Mouse (Mus musculus): ENCODE measurements around the gene Cx3cr1.
"Not testable (repeated sequence)": the region's sequence is repeated elsewhere in the genome, so short reads cannot be mapped to it uniquely, and the experiment has no call there.

Gene Cx3cr1

DNA sequence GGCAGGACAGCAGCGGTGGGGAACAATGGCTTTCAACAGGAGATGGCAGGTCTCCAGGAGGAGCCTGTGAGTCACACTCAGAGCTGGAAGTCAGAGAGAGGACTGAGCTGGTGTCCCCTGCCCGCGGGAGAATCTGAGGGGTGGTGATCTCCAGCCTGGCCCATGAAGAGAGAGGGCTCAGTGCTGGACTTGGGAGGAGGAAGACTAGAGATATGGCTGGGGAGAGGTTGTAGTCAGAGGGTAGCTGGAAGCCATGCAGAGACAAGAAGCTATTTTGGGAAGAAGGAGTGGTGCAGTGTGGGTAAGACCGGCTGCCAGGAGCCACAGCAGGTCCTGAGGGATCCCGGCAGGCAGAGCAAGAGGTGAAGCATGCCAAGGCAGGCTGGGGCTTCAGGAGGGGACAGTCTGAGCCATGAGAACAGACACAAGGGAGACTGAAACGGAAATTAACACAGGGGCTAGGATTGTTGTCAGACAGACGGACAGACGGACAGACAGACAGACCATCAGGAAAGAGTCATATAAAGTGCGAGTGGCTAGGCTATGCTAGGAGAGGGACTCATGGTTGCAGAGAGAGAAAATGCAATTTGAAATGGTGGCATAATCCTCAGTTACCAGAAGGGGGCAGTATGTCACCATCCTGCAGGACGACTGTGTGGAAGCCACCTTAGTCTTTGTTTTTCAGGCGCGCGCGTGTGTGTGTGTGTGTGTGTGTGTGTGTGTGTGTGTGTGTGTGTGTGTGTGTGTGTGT lies 42.1 kb downstream of the Cx3cr1 start:
- peak; percentile 40 for DNase-seq (ENCODE audit: low read depth, low spot score)

DNA sequence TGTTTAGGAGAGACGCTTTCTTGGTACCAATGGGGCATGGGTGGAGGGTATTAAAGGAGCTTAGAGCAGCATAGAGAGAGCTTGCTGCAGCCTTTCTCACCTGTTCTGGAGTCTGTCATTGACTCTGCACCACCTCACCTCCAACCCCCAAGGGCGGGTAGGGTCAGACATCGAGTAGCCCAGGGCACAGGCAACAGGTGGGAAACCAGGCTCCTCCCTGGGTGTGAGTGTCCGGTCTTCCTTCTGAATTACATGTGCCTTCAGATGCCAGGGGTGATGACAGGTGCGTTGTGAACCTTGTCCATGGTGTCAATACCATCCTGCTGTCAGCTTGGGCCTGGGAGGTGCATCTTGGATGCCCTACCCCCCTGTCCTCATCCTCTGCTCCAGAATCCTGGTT lies 45.1 kb downstream of the Cx3cr1 start:
- DNase-seq (ENCODE audit: low read depth, low spot score): no peak

DNA sequence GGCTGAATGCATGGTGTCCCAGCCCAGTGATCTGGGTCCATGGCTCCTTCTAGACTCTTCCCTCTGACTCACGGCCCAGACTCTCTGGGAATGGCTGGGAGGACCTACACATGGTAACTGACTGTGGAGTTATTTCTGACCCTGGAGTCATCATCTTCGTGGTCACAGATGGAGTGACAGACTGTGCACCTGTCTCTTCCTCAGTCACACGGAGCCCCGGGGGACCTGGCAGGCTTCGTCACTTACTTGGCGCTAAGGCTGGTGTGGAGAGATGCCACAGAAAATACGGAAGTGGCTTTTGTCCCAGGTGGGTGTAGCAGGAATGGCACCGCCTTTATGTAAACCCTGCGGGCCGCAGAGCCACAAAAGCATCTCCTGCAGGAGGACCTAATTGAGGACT lies 45.5 kb downstream of the Cx3cr1 start:
- no peak for DNase-seq (ENCODE audit: low read depth, low spot score)

- no peak for DNase-seq (ENCODE audit: low read depth, low spot score)
Observed at GRCm38 (mm10) chr9:120023086-120023811, 46.4 kb downstream of the Cx3cr1 start, which contains the start of gene Xirp1. TSS of gene Xirp1 (minus strand) at chr9:120023598.

DNA sequence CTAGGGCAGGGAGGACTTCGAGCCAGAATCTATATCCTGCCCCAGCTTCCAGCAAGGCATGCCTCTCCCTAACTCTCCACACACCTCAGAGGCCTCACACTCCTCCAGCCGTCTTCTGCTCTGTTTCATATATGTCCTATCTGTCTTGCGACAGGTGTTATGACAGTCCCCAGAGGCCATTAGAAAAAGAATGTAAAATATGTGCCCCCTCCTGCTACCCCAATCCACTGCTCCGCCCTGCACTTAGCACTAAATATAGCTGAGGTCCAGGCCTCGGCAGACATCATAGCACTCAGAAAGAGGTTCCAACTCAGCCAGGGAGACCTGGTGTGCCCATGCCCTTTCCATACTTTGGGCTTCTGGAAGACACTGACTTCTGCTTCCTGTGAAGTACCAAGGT lies 48.5 kb downstream of the Cx3cr1 start:
- DNase-seq (ENCODE audit: low read depth, low spot score): no peak

GRCm38 (mm10) chr9:120020285-120020890 lies 49.3 kb downstream of the Cx3cr1 start:
- DNase-seq (ENCODE audit: low read depth, low spot score): peak; percentile 16

GRCm38 (mm10) chr9:120016956-120017355 lies 52.7 kb downstream of the Cx3cr1 start:
- DNase-seq (ENCODE audit: low read depth, low spot score): no peak

GRCm38 (mm10) chr9:120014828-120015227 lies 54.9 kb downstream of the Cx3cr1 start:
- no peak for DNase-seq (ENCODE audit: low read depth, low spot score)

- no peak for DNase-seq (ENCODE audit: low read depth, low spot score)
Observed at GRCm38 (mm10) chr9:120013251-120013820, 56.3 kb downstream of the Cx3cr1 start.

DNA sequence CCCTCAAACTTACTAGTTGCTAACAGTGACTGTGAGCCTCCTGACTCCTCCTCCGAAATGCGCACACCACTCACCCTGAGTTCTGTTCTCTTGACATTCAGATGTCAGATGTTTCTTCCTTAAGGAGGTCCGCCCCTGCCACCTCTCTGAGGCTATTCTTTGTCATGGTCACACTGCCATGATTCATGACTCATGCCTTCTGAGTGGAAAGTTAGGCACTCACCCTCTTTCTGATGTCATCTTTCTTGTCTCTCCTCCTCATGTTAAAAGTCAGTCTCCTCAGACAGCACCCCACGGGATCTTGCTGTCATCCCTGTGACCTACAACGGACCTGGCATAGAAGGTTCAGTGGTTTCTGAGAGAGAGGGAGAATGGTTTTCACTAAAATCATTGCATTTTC lies 56.9 kb downstream of the Cx3cr1 start:
- DNase-seq (ENCODE audit: low read depth, low spot score): no peak

GRCm38 (mm10) chr9:120012161-120012560 lies 57.5 kb downstream of the Cx3cr1 start:
- DNase-seq (ENCODE audit: low read depth, low spot score): not testable (repeated sequence)

- DNase-seq (ENCODE audit: low read depth, low spot score): peak; percentile 64
Observed at GRCm38 (mm10) chr9:120011533-120011932, 58.1 kb downstream of the Cx3cr1 start.

GRCm38 (mm10) chr9:120010781-120011511 lies 58.7 kb downstream of the Cx3cr1 start:
- peak; percentile 85 for DNase-seq (ENCODE audit: low read depth, low spot score)

DNA sequence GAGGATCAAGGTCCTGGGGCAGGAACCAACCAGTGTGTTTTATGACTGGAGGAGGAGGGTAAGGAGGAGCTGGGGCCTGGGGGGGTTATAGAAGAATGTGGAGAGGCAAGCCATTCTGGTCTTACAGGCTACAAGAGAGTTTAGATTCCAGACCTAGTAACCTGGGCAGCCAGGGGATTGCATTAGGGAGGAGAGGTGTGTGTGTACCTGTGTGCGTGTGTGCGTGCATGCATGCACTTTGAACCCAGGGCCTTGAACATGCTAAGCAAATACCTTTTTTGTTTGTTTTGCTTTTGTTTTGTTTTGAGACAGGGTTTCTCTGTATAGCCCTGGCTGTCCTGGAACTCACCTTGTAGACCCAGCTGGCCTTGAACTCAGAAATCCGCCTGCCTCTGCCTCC lies 59.8 kb downstream of the Cx3cr1 start:
- DNase-seq (ENCODE audit: low read depth, low spot score): no peak

DNA sequence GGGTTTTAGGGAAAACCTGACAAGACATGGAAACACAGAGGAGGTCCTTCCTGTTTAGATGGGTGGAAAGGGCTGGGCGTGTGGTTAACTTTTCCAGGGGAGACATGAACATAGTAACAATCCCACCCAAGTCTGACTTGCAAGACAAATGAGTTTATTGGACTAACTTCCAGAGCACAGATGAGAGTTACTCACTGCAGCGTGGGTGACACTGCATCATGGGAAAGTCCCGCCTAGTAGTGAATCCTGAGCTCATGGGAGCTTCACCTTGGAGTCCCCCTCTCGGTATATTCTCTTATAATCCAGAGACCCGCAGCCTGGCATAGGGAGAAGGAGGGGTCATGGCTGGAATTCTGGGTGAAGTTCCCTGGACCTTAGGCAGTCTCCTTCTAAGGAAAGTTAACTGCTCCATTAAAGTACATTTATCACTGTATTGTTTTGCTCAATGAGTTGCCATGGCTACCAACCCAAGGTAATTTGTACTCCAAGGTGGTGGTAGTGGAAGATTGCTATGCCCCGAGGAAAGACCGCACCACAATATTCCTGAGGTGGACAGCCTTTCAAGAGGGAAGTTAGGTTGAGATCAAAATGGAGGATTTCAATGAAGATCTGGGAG lies 60.3 kb downstream of the Cx3cr1 start:
- no peak for DNase-seq (ENCODE audit: low read depth, low spot score)

- DNase-seq (ENCODE audit: low read depth, low spot score): no peak
Observed at GRCm38 (mm10) chr9:120007833-120008232, 61.8 kb downstream of the Cx3cr1 start.

GRCm38 (mm10) chr9:120005936-120006335 lies 63.7 kb downstream of the Cx3cr1 start:
- DNase-seq (ENCODE audit: low read depth, low spot score): no peak

- DNase-seq (ENCODE audit: low read depth, low spot score): no peak
Observed at GRCm38 (mm10) chr9:120002893-120003292, 66.8 kb downstream of the Cx3cr1 start.

GRCm38 (mm10) chr9:120001945-120002725 lies 67.5 kb downstream of the Cx3cr1 start:
- no peak for DNase-seq (ENCODE audit: low read depth, low spot score)

GRCm38 (mm10) chr9:120000761-120001160 lies 68.9 kb downstream of the Cx3cr1 start:
- no peak for DNase-seq (ENCODE audit: low read depth, low spot score)

Measured in brain, embryonic 18.5 days (tissue).